Mouse (Mus musculus) ES-Bruce4 (cell line): ENCODE data around the gene Tex33. TPM values are rescaled to one million over a fixed set of nuclear protein-coding genes. Genes with fewer than 3 reads are reported as not detected.
A peak's percentile ranks its signal among the peaks of the same experiment; 100 is the strongest.
"Not testable (repeated sequence)": the region's sequence is repeated elsewhere in the genome, so short reads cannot be mapped to it uniquely, and the experiment has no call there.

Experiments used
- H3K27ac ChIP-seq: 2 replicates; pipeline ENCODE4 v1.5.1; 2012; ENCODE audit warnings: low read length, inconsistent platforms; ENCODE audit not compliant: insufficient read depth
- H3K27me3 ChIP-seq: 2 replicates; pipeline ENCODE4 v1.6.1; 2012; ENCODE audit warnings: mild to moderate bottlenecking, low read length, inconsistent platforms; ENCODE audit not compliant: control insufficient read depth, poor library complexity, insufficient read depth, severe bottlenecking
- H3K36me3 ChIP-seq: 2 replicates; pipeline ENCODE4 v1.6.1; 2012; ENCODE audit warnings: inconsistent platforms, mild to moderate bottlenecking, low read length, moderate library complexity; ENCODE audit not compliant: control insufficient read depth, poor library complexity, insufficient read depth, severe bottlenecking
- H3K4me1 ChIP-seq: one replicate; pipeline ENCODE4 v1.8.1; 2011; ENCODE audit warnings: low read length; ENCODE audit not compliant: control insufficient read depth, insufficient read depth
- H3K4me3 ChIP-seq: 2 replicates; pipeline ENCODE4 v1.5.1; 2011; ENCODE audit warnings: low read depth, mild to moderate bottlenecking, low read length
- H3K9ac ChIP-seq: 2 replicates; pipeline ENCODE4 v1.6.1; 2012; ENCODE audit warnings: low read depth, mild to moderate bottlenecking, inconsistent platforms; ENCODE audit not compliant: poor library complexity, severe bottlenecking
- H3K9me3 ChIP-seq: replicated peaks from 2 replicates; pipeline ENCODE4 v1.6.1; 2012; ENCODE audit warnings: mild to moderate bottlenecking, low read length, inconsistent platforms; ENCODE audit not compliant: control insufficient read depth, poor library complexity, insufficient read depth, severe bottlenecking
- CTCF ChIP-seq: IDR thresholded peaks from one replicate; pipeline ENCODE4 v1.8.1; 2011; ENCODE audit warnings: low read depth, low read length
- EP300 ChIP-seq: IDR thresholded peaks from 2 replicates; pipeline ENCODE4 v1.6.1; 2011; ENCODE audit warnings: low read depth, low read length; ENCODE audit not compliant: insufficient read depth
- POLR2A ChIP-seq: IDR thresholded peaks from one replicate; pipeline ENCODE4 v1.8.1; 2011; ENCODE audit warnings: low read length; ENCODE audit not compliant: insufficient read depth
- polyA plus RNA-seq: library from polyadenylated mRNA; stranded (reverse); fragments of >200 nt; gene quantifications from 2 replicates; pipeline ENCODE4 v1.2.4, GENCODE M21; 2011; ENCODE audit warnings: low read depth; ENCODE audit not compliant: missing spikeins, insufficient read depth, insufficient read length

The Tex33 gene
- polyA plus RNA-seq, 1 experiment = not detected

GRCm38 (mm10) chr15:78339627-78340423, 55.9 kb downstream of the Tex33 start:
- H3K4me1 ChIP-seq, H3K9me3 ChIP-seq, H3K36me3 ChIP-seq, H3K27ac ChIP-seq, H3K9ac ChIP-seq, H3K4me3 ChIP-seq, H3K27me3 ChIP-seq: not testable (repeated sequence)
- TF ChIP-seq CTCF = peak; percentile 82

GRCm38 (mm10) chr15:78334380-78334779, 61.3 kb downstream of the Tex33 start:
- Histone ChIP-seq H3K27ac (no peak overlapping the region), H3K4me1 (no peaks in the 10 kb centered on the region), H3K36me3 (no peaks in the 10 kb centered on the region), H3K9me3 (no peaks in the 10 kb centered on the region), H3K4me3 (no peak overlapping the region), H3K27me3 (no peaks in the 10 kb centered on the region), H3K9ac (no peak overlapping the region)
- TF ChIP-seq EP300 (no peak), CTCF (no peak), POLR2A (no peak)

- no peak overlapping the region for H3K4me3 ChIP-seq
- H3K27ac ChIP-seq = no peak overlapping the region
- no peaks in the 10 kb centered on the region for H3K4me1 ChIP-seq
- H3K36me3 ChIP-seq = no peaks in the 10 kb centered on the region
- TF ChIP-seq EP300 = no peak
- no peak for TF ChIP-seq POLR2A
- TF ChIP-seq CTCF = no peak
- H3K9ac ChIP-seq = no peak overlapping the region
- no peaks in the 10 kb centered on the region for H3K27me3 ChIP-seq
- H3K9me3 ChIP-seq = no peaks in the 10 kb centered on the region
Observed at GRCm38 (mm10) chr15:78332981-78333380, 62.7 kb downstream of the Tex33 start.

GRCm38 (mm10) chr15:78331523-78332340, 64.0 kb downstream of the Tex33 start:
- H3K36me3 ChIP-seq = no peaks in the 10 kb centered on the region
- H3K4me3 ChIP-seq = no peak overlapping the region
- no peak overlapping the region for H3K27ac ChIP-seq
- no peak overlapping the region for H3K9ac ChIP-seq
- H3K4me1 ChIP-seq = no peaks in the 10 kb centered on the region
- no peaks in the 10 kb centered on the region for H3K27me3 ChIP-seq
- TF ChIP-seq EP300 (no peak), CTCF (no peak), POLR2A (no peak)
- no peaks in the 10 kb centered on the region for H3K9me3 ChIP-seq

- H3K27me3 ChIP-seq = no peaks in the 10 kb centered on the region
- TF ChIP-seq POLR2A = no peak
- TF ChIP-seq CTCF = no peak
- TF ChIP-seq EP300 = no peak
- no peaks in the 10 kb centered on the region for H3K9me3 ChIP-seq
Observed at GRCm38 (mm10) chr15:78330706-78331105, 65.0 kb downstream of the Tex33 start.

GRCm38 (mm10) chr15:78329972-78330371, 65.7 kb downstream of the Tex33 start:
- not testable (repeated sequence) for H3K9ac ChIP-seq, H3K9me3 ChIP-seq, H3K4me1 ChIP-seq, H3K27me3 ChIP-seq, H3K4me3 ChIP-seq, H3K27ac ChIP-seq, H3K36me3 ChIP-seq

More at GRCm38 (mm10) chr15:78330706-78331105, 65.0 kb downstream of the Tex33 start:
- no peak overlapping the region for H3K27ac ChIP-seq
- H3K36me3 ChIP-seq = no peaks in the 10 kb centered on the region
- H3K4me3 ChIP-seq = no peak overlapping the region
- H3K9ac ChIP-seq = no peak overlapping the region
- H3K4me1 ChIP-seq = no peaks in the 10 kb centered on the region
